Mouse (Mus musculus): ENCODE measurements around the gene Fkbp5. TPM values are rescaled to one million over a fixed set of nuclear protein-coding genes. Genes with fewer than 3 reads are reported as not detected.
"Not testable (repeated sequence)": the region's sequence is repeated elsewhere in the genome, so short reads cannot be mapped to it uniquely, and the experiment has no call there.

Fkbp5 gene
- polyA plus RNA-seq, 1 experiment from 2014 or later, result 16.2 TPM

- Histone ChIP-seq H3K27me3 (ENCODE audit: insufficient read depth, low read length) (peaks cover 11% of the 10 kb centered on the region; the same call in 1 of the 2 replicates), H3K4me1 (replicated peaks; ENCODE audit: insufficient read depth, low read length) (peaks cover 13% of the 10 kb centered on the region), H3K4me3 (replicated peaks; ENCODE audit: low read depth, low read length) (no peak overlapping the region), H3K36me3 (ENCODE audit: insufficient read depth, low read length) (no peaks in the 10 kb centered on the region), H3K9ac (ENCODE audit: low read depth, low read length) (no peak overlapping the region), H3K27ac (no peak overlapping the region), H3K9me3 (replicated peaks; ENCODE audit: low read length) (no peaks in the 10 kb centered on the region), H3K4me2 (ENCODE audit: low read length) (no peak overlapping the region)
- ATAC-seq (replicated peaks; ENCODE audit: low FRiP score, low read depth) (no peak), DNase-seq (ENCODE audit: low spot score) (no peak)
- WGBS, result 76% methylated on average over 9 of the region's 9 CpGs
- TF ChIP-seq CTCF (IDR thresholded peaks at IDR 0.05; ENCODE audit: low read depth), result no peak
Observed at GRCm38 (mm10) chr17:28360531-28361277, 156.6 kb downstream of the Fkbp5 start.

GRCm38 (mm10) chr17:28358576-28359261, 158.6 kb downstream of the Fkbp5 start:
- not testable (repeated sequence) for H3K27ac ChIP-seq; H3K9me3 ChIP-seq (replicated peaks; ENCODE audit: low read length); H3K4me3 ChIP-seq (replicated peaks; ENCODE audit: low read depth, low read length); H3K4me2 ChIP-seq (ENCODE audit: low read length); ATAC-seq (replicated peaks; ENCODE audit: low FRiP score, low read depth); DNase-seq (ENCODE audit: low spot score); H3K4me1 ChIP-seq (replicated peaks; ENCODE audit: insufficient read depth, low read length); H3K36me3 ChIP-seq (ENCODE audit: insufficient read depth, low read length); H3K27me3 ChIP-seq (ENCODE audit: insufficient read depth, low read length); H3K9ac ChIP-seq (ENCODE audit: low read depth, low read length)
- 15% methylated on average over 24 of the region's 24 CpGs for WGBS

- DNase-seq (ENCODE audit: low spot score), result no peak
- H3K4me3 ChIP-seq (replicated peaks; ENCODE audit: low read depth, low read length), result no peak overlapping the region
- H3K36me3 ChIP-seq (ENCODE audit: insufficient read depth, low read length), result no peaks in the 10 kb centered on the region
- no peak overlapping the region for H3K27ac ChIP-seq
- TF ChIP-seq CTCF (IDR thresholded peaks at IDR 0.05; ENCODE audit: low read depth), result no peak
- ATAC-seq (replicated peaks; ENCODE audit: low FRiP score, low read depth), result no peak
- H3K9ac ChIP-seq (ENCODE audit: low read depth, low read length), result no peak overlapping the region
- H3K9me3 ChIP-seq (replicated peaks; ENCODE audit: low read length), result no peaks in the 10 kb centered on the region
- peaks cover 8% of the 10 kb centered on the region for H3K4me1 ChIP-seq (replicated peaks; ENCODE audit: insufficient read depth, low read length)
- H3K4me2 ChIP-seq (ENCODE audit: low read length), result no peak overlapping the region
- 85% methylated on average over 12 of the region's 12 CpGs for WGBS
- no peaks in the 10 kb centered on the region for H3K27me3 ChIP-seq (ENCODE audit: insufficient read depth, low read length)
Observed at GRCm38 (mm10) chr17:28355871-28356270, 161.5 kb downstream of the Fkbp5 start.

GRCm38 (mm10) chr17:28352018-28352417, 165.3 kb downstream of the Fkbp5 start:
- H3K4me1 ChIP-seq (replicated peaks; ENCODE audit: insufficient read depth, low read length), result peaks cover 24% of the 10 kb centered on the region
- no peak overlapping the region for H3K9ac ChIP-seq (ENCODE audit: low read depth, low read length)
- DNase-seq (ENCODE audit: low spot score) (no peak), ATAC-seq (replicated peaks; ENCODE audit: low FRiP score, low read depth) (no peak)
- no peaks in the 10 kb centered on the region for H3K36me3 ChIP-seq (ENCODE audit: insufficient read depth, low read length)
- no peak overlapping the region for H3K4me3 ChIP-seq (replicated peaks; ENCODE audit: low read depth, low read length)
- H3K27ac ChIP-seq, result no peak overlapping the region
- no peaks in the 10 kb centered on the region for H3K27me3 ChIP-seq (ENCODE audit: insufficient read depth, low read length)
- 35% methylated on average over 11 of the region's 11 CpGs for WGBS
- H3K9me3 ChIP-seq (replicated peaks; ENCODE audit: low read length), result no peaks in the 10 kb centered on the region
- peak overlapping the region; percentile 91 for H3K4me2 ChIP-seq (ENCODE audit: low read length)
- no peak for TF ChIP-seq CTCF (IDR thresholded peaks at IDR 0.05; ENCODE audit: low read depth)

- peak overlapping the region; percentile 98 for H3K27ac ChIP-seq
- no peak for TF ChIP-seq CTCF (IDR thresholded peaks at IDR 0.05; ENCODE audit: low read depth)
- peak overlapping the region; percentile 91 for H3K4me2 ChIP-seq (ENCODE audit: low read length)
- peak overlapping the region; percentile 92 for H3K9ac ChIP-seq (ENCODE audit: low read depth, low read length)
- ATAC-seq (replicated peaks; ENCODE audit: low FRiP score, low read depth) (peak; percentile 3), DNase-seq (ENCODE audit: low spot score) (no peak)
- WGBS, result under 1% methylated on average over 29 of the region's 29 CpGs
- peak overlapping the region; percentile 82 for H3K4me3 ChIP-seq (replicated peaks; ENCODE audit: low read depth, low read length)
- no peaks in the 10 kb centered on the region for H3K36me3 ChIP-seq (ENCODE audit: insufficient read depth, low read length)
- no peaks in the 10 kb centered on the region for H3K9me3 ChIP-seq (replicated peaks; ENCODE audit: low read length)
- peaks cover 26% of the 10 kb centered on the region for H3K4me1 ChIP-seq (replicated peaks; ENCODE audit: insufficient read depth, low read length)
- no peaks in the 10 kb centered on the region for H3K27me3 ChIP-seq (ENCODE audit: insufficient read depth, low read length)
Observed at GRCm38 (mm10) chr17:28351353-28351890, 165.9 kb downstream of the Fkbp5 start.

- peak within 1 kb of the TSS; percentile 98 for H3K27ac ChIP-seq
- no peaks in the 10 kb centered on the region for H3K9me3 ChIP-seq (replicated peaks; ENCODE audit: low read length)
- DNase-seq (ENCODE audit: low spot score) (peak; percentile 95), ATAC-seq (replicated peaks; ENCODE audit: low FRiP score, low read depth) (peak; percentile 79)
- TF ChIP-seq CTCF (IDR thresholded peaks at IDR 0.05; ENCODE audit: low read depth), result peak; percentile 33
- H3K4me1 ChIP-seq (replicated peaks; ENCODE audit: insufficient read depth, low read length), result peaks cover 34% of the 10 kb centered on the region
- peak within 1 kb of the TSS; percentile 82 for H3K4me3 ChIP-seq (replicated peaks; ENCODE audit: low read depth, low read length)
- under 1% methylated on average over 65 of the region's 73 CpGs for WGBS
- H3K4me2 ChIP-seq (ENCODE audit: low read length), result peak within 1 kb of the TSS; percentile 91
- H3K36me3 ChIP-seq (ENCODE audit: insufficient read depth, low read length), result no peaks in the 10 kb centered on the region
- peak within 1 kb of the TSS; percentile 92 for H3K9ac ChIP-seq (ENCODE audit: low read depth, low read length)
- no peaks in the 10 kb centered on the region for H3K27me3 ChIP-seq (ENCODE audit: insufficient read depth, low read length)
Observed at GRCm38 (mm10) chr17:28350466-28351352, 166.6 kb downstream of the Fkbp5 start, which contains the start of gene Tead3. Gene Tead3, minus strand, starts transcription at chr17:28350817.

Data from kidney, postnatal 0 days (tissue).